Mouse (Mus musculus): ENCODE data around the gene Vtcn1. TPM values are rescaled to one million over a fixed set of nuclear protein-coding genes. Genes with fewer than 3 reads are reported as not detected.

Gene Vtcn1
- total RNA-seq, 1 experiment from 2014 or later = 0.23 TPM

- ATAC-seq (ENCODE audit: extremely low read depth, insufficient number of reproducible peaks, low FRiP score, poor library complexity, severe bottlenecking) = no peak
Measured at GRCm38 (mm10) chr3:100910621-100911020, 85.4 kb downstream of the Vtcn1 start.

GRCm38 (mm10) chr3:100911026-100911425 is 85.8 kb downstream of the Vtcn1 start:
- no peak for ATAC-seq (ENCODE audit: extremely low read depth, insufficient number of reproducible peaks, low FRiP score, poor library complexity, severe bottlenecking)

GRCm38 (mm10) chr3:100911498-100912213 is 86.4 kb downstream of the Vtcn1 start:
- no peak for ATAC-seq (ENCODE audit: extremely low read depth, insufficient number of reproducible peaks, low FRiP score, poor library complexity, severe bottlenecking)

GRCm38 (mm10) chr3:100916844-100917243 is 91.6 kb downstream of the Vtcn1 start:
- peak; percentile 69 for ATAC-seq (ENCODE audit: extremely low read depth, insufficient number of reproducible peaks, low FRiP score, poor library complexity, severe bottlenecking)

- no peak for ATAC-seq (ENCODE audit: extremely low read depth, insufficient number of reproducible peaks, low FRiP score, poor library complexity, severe bottlenecking)
Measured at GRCm38 (mm10) chr3:100920611-100921140, 95.4 kb downstream of the Vtcn1 start.

GRCm38 (mm10) chr3:100921825-100922505 is 96.7 kb downstream of the Vtcn1 start, which contains the start of gene Trim45:
Trim45 (plus strand) TSS chr3:100922202.
- peak; percentile 94 for ATAC-seq (ENCODE audit: extremely low read depth, insufficient number of reproducible peaks, low FRiP score, poor library complexity, severe bottlenecking)

- no peak for ATAC-seq (ENCODE audit: extremely low read depth, insufficient number of reproducible peaks, low FRiP score, poor library complexity, severe bottlenecking)
Measured at GRCm38 (mm10) chr3:100922506-100923375, 97.5 kb downstream of the Vtcn1 start.

- ATAC-seq (ENCODE audit: extremely low read depth, insufficient number of reproducible peaks, low FRiP score, poor library complexity, severe bottlenecking) = no peak
Measured at GRCm38 (mm10) chr3:100924065-100924732, 98.9 kb downstream of the Vtcn1 start.

GRCm38 (mm10) chr3:100925176-100925575 is 99.9 kb downstream of the Vtcn1 start:
- no peak for ATAC-seq (ENCODE audit: extremely low read depth, insufficient number of reproducible peaks, low FRiP score, poor library complexity, severe bottlenecking)

- ATAC-seq (ENCODE audit: extremely low read depth, insufficient number of reproducible peaks, low FRiP score, poor library complexity, severe bottlenecking) = no peak
Measured at GRCm38 (mm10) chr3:100931332-100932076, 106.2 kb downstream of the Vtcn1 start.

- ATAC-seq (ENCODE audit: extremely low read depth, insufficient number of reproducible peaks, low FRiP score, poor library complexity, severe bottlenecking) = peak; percentile 27; the same call in 1 of the 2 replicates
Measured at GRCm38 (mm10) chr3:100932077-100932944, 107.1 kb downstream of the Vtcn1 start.

GRCm38 (mm10) chr3:100935521-100935920 is 110.3 kb downstream of the Vtcn1 start:
- no peak for ATAC-seq (ENCODE audit: extremely low read depth, insufficient number of reproducible peaks, low FRiP score, poor library complexity, severe bottlenecking)

- no peak for ATAC-seq (ENCODE audit: extremely low read depth, insufficient number of reproducible peaks, low FRiP score, poor library complexity, severe bottlenecking)
Measured at GRCm38 (mm10) chr3:100936201-100936600, 110.9 kb downstream of the Vtcn1 start.

GRCm38 (mm10) chr3:100938211-100938610 is 113.0 kb downstream of the Vtcn1 start:
- no peak for ATAC-seq (ENCODE audit: extremely low read depth, insufficient number of reproducible peaks, low FRiP score, poor library complexity, severe bottlenecking)

- ATAC-seq (ENCODE audit: extremely low read depth, insufficient number of reproducible peaks, low FRiP score, poor library complexity, severe bottlenecking) = no peak
Measured at GRCm38 (mm10) chr3:100940496-100941037, 115.3 kb downstream of the Vtcn1 start.

All from neutrophil, adult 5-6 weeks (primary cell).